Mouse (Mus musculus) small intestine, adult 2 months (tissue): Measurements from ENCODE around the gene Ccdc138. TPM values are rescaled to one million over a fixed set of nuclear protein-coding genes. Genes with fewer than 3 reads are reported as not detected.
"Not testable (repeated sequence)": the region's sequence is repeated elsewhere in the genome, so short reads cannot be mapped to it uniquely, and the experiment has no call there.

Experiments
- H3K27ac ChIP-seq: fragments of 200-500 bp; 2 replicates; pipeline ENCODE4 v1.5.1; 2012; ENCODE audit warnings: low read depth, low read length, control low read depth, inconsistent platforms; ENCODE audit not compliant: insufficient read depth
- H3K27me3 ChIP-seq: fragments of 200-500 bp; 2 replicates; pipeline ENCODE4 v1.6.1; 2012; ENCODE audit warnings: mild to moderate bottlenecking, moderate library complexity, low read length, inconsistent platforms; ENCODE audit not compliant: control insufficient read depth, insufficient read depth
- H3K36me3 ChIP-seq: fragments of 200-500 bp; 2 replicates; pipeline ENCODE4 v1.6.1; 2012; ENCODE audit warnings: mild to moderate bottlenecking, low read length, control low read depth, inconsistent platforms; ENCODE audit not compliant: control insufficient read depth, insufficient read depth
- H3K4me1 ChIP-seq: fragments of 200-500 bp; 2 replicates; pipeline ENCODE4 v1.6.1; 2012; ENCODE audit warnings: low read length, inconsistent platforms, mixed read lengths; ENCODE audit not compliant: control insufficient read depth, insufficient read depth, insufficient read length
- H3K4me3 ChIP-seq: fragments of 200-500 bp; 2 replicates; pipeline ENCODE4 v1.5.1; 2012; ENCODE audit warnings: low read depth, mild to moderate bottlenecking, control low read depth, inconsistent platforms, low read length, moderate library complexity
- CTCF ChIP-seq: fragments of 200-500 bp; IDR thresholded peaks from 2 replicates; pipeline ENCODE4 v1.5.1; 2012; ENCODE audit warnings: low read depth, mild to moderate bottlenecking, control low read depth, inconsistent platforms, low read length, moderate library complexity, mixed read lengths; ENCODE audit not compliant: insufficient replicate concordance, insufficient read length; ENCODE audit errors: extremely low read depth
- POLR2A ChIP-seq: fragments of 200-500 bp; IDR thresholded peaks from 2 replicates; pipeline ENCODE4 v1.6.1; 2012; ENCODE audit warnings: low read depth, mild to moderate bottlenecking, control low read depth, inconsistent platforms, low read length, moderate library complexity
- WGBS: fragments of 180-500 bp; shearing (Covaris S2); methylation state at CpG from one replicate; pipeline ENCODE4 v1.1.7; 2018; 5-methylcytosine and 5-hydroxymethylcytosine counted together
- polyA plus RNA-seq: library from polyadenylated mRNA; depleted of rRNA; stranded (reverse); fragments of >200 nt; gene quantifications from 2 replicates; pipeline ENCODE4 v1.2.3, GENCODE M21; 2012

Gene Ccdc138
- polyA plus RNA-seq, 1 experiment: 0.32 TPM

DNA sequence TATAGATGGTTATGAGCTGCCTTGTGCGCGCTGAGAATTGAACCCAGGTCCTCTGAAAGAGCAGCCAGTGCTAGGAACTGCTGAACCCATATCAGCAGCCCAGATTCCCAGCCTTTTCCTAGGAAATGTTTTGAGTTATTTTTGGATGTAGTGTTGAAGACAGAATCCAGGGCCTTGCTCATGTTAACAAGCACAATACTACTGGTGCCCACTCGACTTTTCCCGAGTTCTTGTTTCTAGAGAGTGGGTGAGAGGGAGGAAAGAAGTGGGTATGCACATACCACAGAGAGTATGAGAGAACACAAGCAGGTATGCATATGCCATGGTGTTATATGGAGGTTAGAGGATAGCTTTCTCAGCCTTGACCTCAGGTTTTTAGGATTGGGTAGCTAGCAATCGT, 6.7 kb upstream of the Ccdc138 start:
- WGBS: 87% methylated on average over 5 of the region's 5 CpGs

GRCm38 (mm10) chr10:58495637-58496036, 2.1 kb upstream of the Ccdc138 start:
- 81% methylated on average over 2 of the region's 2 CpGs for WGBS
- Histone ChIP-seq H3K4me1 (peaks cover 3% of the 10 kb centered on the region; the same call in 1 of the 2 replicates), H3K27me3 (no peaks in the 10 kb centered on the region), H3K4me3 (no peak overlapping the region), H3K27ac (no peak overlapping the region), H3K36me3 (peaks cover 30% of the 10 kb centered on the region)
- TF ChIP-seq POLR2A (no peak), CTCF (no peak)

More for the DNA sequence above, 6.7 kb upstream of the Ccdc138 start:
- Histone ChIP-seq H3K27ac (no peak overlapping the region), H3K4me1 (no peaks in the 10 kb centered on the region), H3K27me3 (no peaks in the 10 kb centered on the region), H3K4me3 (no peak overlapping the region), H3K36me3 (peaks cover 45% of the 10 kb centered on the region)
- no peak for TF ChIP-seq CTCF
- no peak for TF ChIP-seq POLR2A

DNA sequence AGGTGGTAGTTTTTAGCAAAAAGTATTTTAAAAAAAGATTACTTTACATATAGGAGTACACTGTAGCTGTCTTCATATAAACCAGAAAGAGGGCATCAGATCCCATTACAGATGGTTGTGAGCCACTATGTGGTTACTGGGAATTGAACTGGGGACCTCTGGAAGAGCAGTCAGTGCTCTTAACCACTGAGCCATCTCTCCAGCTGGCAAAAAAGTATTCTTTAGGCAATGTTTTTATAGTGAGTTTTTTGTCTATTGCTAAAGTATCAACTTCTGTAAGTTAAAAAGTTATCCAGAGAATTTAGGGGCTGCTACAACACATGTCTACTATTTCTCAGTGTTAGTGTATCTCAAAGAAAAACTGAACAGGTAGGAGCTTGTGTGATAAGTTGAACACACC, 1.0 kb upstream of the Ccdc138 start:
- Histone ChIP-seq H3K4me1 (peaks cover 3% of the 10 kb centered on the region; the same call in 1 of the 2 replicates), H3K4me3 (no peak overlapping the region), H3K36me3 (peaks cover 21% of the 10 kb centered on the region), H3K27ac (no peak overlapping the region), H3K27me3 (no peaks in the 10 kb centered on the region)
- TF ChIP-seq CTCF: no peak

GRCm38 (mm10) chr10:58498516-58498915, 768 bp downstream of the Ccdc138 start:
- Histone ChIP-seq H3K27me3 (no peaks in the 10 kb centered on the region), H3K27ac (peak overlapping the region; percentile 52), H3K36me3 (peaks cover 6% of the 10 kb centered on the region), H3K4me3 (peak overlapping the region; percentile 84), H3K4me1 (peaks cover 3% of the 10 kb centered on the region; the same call in 1 of the 2 replicates)
- 21% methylated on average over 2 of the region's 2 CpGs for WGBS
- no peak for TF ChIP-seq POLR2A
- no peak for TF ChIP-seq CTCF

DNA sequence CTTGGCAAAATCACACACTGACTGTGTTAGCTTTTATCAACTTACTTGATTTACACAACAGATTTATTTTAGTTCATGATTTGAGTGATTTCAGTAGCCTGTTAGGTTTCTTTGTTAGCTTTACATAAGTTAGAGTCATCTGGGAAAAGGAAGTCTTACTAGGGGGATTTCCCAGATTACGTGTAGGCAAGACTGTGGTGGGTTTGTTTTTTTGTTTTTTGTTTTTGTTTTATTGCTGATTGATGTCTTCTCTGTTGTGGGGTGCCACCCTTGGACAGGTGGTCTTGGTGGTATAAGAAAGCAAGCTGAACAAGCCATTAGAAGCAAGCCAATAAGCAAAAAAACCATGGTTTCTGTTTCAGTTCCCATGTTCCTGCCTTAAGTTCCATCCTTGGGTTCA, 31.6 kb downstream of the Ccdc138 start:
- Histone ChIP-seq H3K4me3 (no peak overlapping the region), H3K4me1 (no peaks in the 10 kb centered on the region), H3K27ac (no peak overlapping the region), H3K27me3 (no peaks in the 10 kb centered on the region), H3K36me3 (peaks cover 3% of the 10 kb centered on the region; the same call in 1 of the 2 replicates)
- TF ChIP-seq POLR2A (no peak), CTCF (no peak)
- WGBS: 84% methylated on average over 1 of the region's 1 CpGs

DNA sequence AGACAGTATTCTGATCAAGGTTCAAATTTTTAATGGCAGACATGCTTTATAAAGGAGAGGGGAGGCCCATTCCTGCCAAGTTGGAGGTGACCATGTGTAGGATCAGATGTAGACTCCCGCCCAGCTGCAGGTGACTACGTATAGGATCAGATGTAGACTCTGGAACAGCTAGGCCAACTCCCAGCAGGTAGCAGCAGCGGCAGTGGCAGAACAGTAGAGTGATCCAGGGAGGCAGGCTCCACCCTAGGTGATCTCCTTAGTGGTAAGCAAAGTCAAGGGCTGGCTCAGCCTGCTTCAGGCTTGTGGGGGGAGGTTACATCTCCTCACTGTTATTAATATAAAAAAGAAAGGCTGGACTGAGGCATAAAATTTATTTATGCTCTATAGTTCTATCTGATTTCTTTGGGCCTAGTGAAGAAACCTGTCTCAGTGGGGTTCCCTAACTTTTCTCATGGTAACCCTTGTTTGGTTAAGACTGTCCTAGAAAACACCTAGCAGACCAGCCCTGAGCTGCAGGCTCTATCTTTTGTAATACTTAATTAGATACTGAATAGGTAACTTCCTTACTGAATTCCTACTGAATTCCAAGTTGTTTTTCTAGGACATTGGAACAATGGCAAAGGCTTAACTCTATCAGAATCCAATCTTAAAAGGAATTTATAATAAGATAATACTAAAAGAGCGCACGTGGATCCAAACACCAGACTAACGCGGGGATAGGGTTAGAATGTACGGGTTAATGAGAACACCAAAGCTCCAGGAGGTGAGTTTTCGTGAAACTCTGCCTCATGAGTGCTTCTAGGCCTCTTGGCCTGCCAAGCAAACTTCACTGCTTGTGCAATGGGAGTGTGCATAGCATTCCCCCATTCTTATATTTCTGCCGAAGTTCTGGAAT, 33.4 kb downstream of the Ccdc138 start:
- TF ChIP-seq CTCF (no peak), POLR2A (no peak)
- Histone ChIP-seq H3K36me3 (peaks cover 3% of the 10 kb centered on the region; the same call in 1 of the 2 replicates), H3K4me3 (no peak overlapping the region), H3K27ac (no peak overlapping the region), H3K27me3 (no peaks in the 10 kb centered on the region), H3K4me1 (no peaks in the 10 kb centered on the region)
- 95% methylated on average over 10 of the region's 10 CpGs for WGBS

GRCm38 (mm10) chr10:58532177-58532576, 34.4 kb downstream of the Ccdc138 start:
- 70% methylated on average over 2 of the region's 2 CpGs for WGBS
- Histone ChIP-seq H3K4me1 (no peaks in the 10 kb centered on the region), H3K27me3 (no peaks in the 10 kb centered on the region), H3K36me3 (peaks cover 3% of the 10 kb centered on the region; the same call in 1 of the 2 replicates), H3K27ac (no peak overlapping the region), H3K4me3 (no peak overlapping the region)
- TF ChIP-seq POLR2A (no peak), CTCF (no peak)

- not testable (repeated sequence) for H3K36me3 ChIP-seq, H3K4me3 ChIP-seq, H3K27me3 ChIP-seq, H3K4me1 ChIP-seq, H3K27ac ChIP-seq
- 94% methylated on average over 5 of the region's 5 CpGs for WGBS
These were observed 38.5 kb downstream of the Ccdc138 start for GRCm38 (mm10) chr10:58536276-58536675.
